Mouse (Mus musculus) limb, embryonic 12.5 days (tissue): ENCODE data around the gene Cmtm8. TPM values are rescaled to one million over a fixed set of nuclear protein-coding genes. Genes with fewer than 3 reads are reported as not detected.

Experiments
- ATAC-seq: fragments of 200-750 bp; cut with Nextera tagmentation; 2 replicates; pipeline ENCODE4 v1.8.0; 2017; ENCODE audit warnings: low read depth, moderate TSS enrichment; ENCODE audit not compliant: insufficient number of reproducible peaks, insufficient read depth, low FRiP score, low TSS enrichment
- H3K27ac ChIP-seq: fragments of 300-500 bp; sonication (generic); 2 replicates; pipeline ENCODE4 v1.5.1; 2016; ENCODE audit warnings: mild to moderate bottlenecking, moderate library complexity
- H3K27me3 ChIP-seq: fragments of 300-500 bp; sonication (generic); 2 replicates; pipeline ENCODE4 v1.6.1; 2016; ENCODE audit warnings: mild to moderate bottlenecking, moderate library complexity
- H3K36me3 ChIP-seq: fragments of 300-500 bp; sonication (generic); 2 replicates; pipeline ENCODE4 v1.6.1; 2016; ENCODE audit warnings: mild to moderate bottlenecking, moderate library complexity
- H3K4me1 ChIP-seq: fragments of 300-500 bp; sonication (generic); replicated peaks from 2 replicates; pipeline ENCODE4 v1.6.1; 2016
- H3K4me2 ChIP-seq: fragments of 300-500 bp; sonication (generic); 2 replicates; pipeline ENCODE4 v1.6.1; 2016; ENCODE audit warnings: mild to moderate bottlenecking, moderate library complexity
- H3K4me3 ChIP-seq: fragments of 300-500 bp; sonication (generic); replicated peaks from 2 replicates; pipeline ENCODE4 v1.5.1; 2016; ENCODE audit warnings: mild to moderate bottlenecking
- H3K9ac ChIP-seq: fragments of 300-500 bp; sonication (generic); replicated peaks from 2 replicates; pipeline ENCODE4 v1.6.1; 2016; ENCODE audit warnings: mild to moderate bottlenecking, moderate library complexity
- H3K9me3 ChIP-seq: fragments of 300-500 bp; sonication (generic); 2 replicates; pipeline ENCODE4 v1.6.1; 2016; ENCODE audit warnings: mild to moderate bottlenecking, moderate library complexity
- WGBS: fragments of 180-500 bp; shearing (Covaris S2); methylation state at CpG from one replicate; pipeline ENCODE4 v1.1.7; 2016; 5-methylcytosine and 5-hydroxymethylcytosine counted together
- polyA plus RNA-seq: library from polyadenylated mRNA; unstranded; fragments of >200 nt; fragmentation: Nextera tagmentation; extraction: Ambion mirVana; gene quantifications from 2 replicates; pipeline ENCODE4 v1.2.1, GENCODE M21; 2016

Cmtm8 gene
- polyA plus RNA-seq: 18.8 and 20.1 TPM in 2 replicates

DNA sequence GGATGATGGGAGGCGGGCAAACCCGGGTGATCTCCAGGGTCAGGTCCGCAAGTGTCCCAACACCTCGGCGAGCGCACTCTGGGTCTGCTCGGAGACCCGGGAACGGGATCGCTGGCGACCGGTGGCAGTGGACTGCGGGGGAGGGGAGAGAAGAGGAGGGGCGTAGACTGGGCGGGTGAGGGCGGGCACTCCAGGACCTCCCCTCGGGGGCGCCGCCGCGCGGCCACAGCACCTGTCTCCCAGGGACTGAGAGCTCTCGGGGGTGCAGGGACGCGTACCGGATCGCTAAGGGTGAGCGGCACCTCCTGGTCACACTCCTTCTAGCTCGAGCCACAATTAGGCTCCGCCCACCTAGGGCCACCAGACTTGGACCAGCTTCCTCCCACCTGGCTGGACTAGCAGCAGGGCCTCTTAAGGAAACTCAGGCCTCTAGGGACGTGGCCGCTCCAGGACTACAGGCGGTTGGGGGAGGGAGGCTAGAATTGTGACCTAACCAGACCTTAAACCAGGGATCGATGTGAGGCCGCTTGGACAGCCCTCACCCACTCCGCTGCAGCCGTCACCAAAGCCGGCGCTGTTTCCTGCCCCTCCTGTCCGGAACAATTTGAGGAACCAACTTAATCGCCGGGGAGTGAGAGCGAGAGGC, at the start of gene Cmtm8:
Cmtm8 (minus strand) TSS at position 140 of the 646 bp plus-strand sequence.
- ATAC-seq: peak; percentile 87
- Histone ChIP-seq H3K9ac (peak within 1 kb of the TSS; percentile 66), H3K4me1 (peaks cover 18% of the 10 kb centered on the region), H3K27ac (0 out of 2 replicates have a peak within 1 kb of the TSS, but pooled peaks have one; percentile 50), H3K9me3 (no peaks in the 10 kb centered on the region), H3K4me3 (peak within 1 kb of the TSS; percentile 70), H3K4me2 (peak within 1 kb of the TSS; percentile 92), H3K36me3 (no peaks in the 10 kb centered on the region), H3K27me3 (peaks cover 21% of the 10 kb centered on the region; the same call in 1 of the 2 replicates)
- whole genome bisulfite sequencing: under 1% methylated on average over 38 of the region's 43 CpGs

GRCm38 (mm10) chr9:114892974-114893373, 49.0 kb upstream of the Cmtm8 start:
- Histone ChIP-seq H3K4me1 (peaks cover 5% of the 10 kb centered on the region; the same call in 1 of the 2 replicates), H3K36me3 (no peaks in the 10 kb centered on the region), H3K4me2 (no peak overlapping the region), H3K4me3 (no peak overlapping the region), H3K9me3 (peaks cover 12% of the 10 kb centered on the region; the same call in 1 of the 2 replicates), H3K27ac (no peak overlapping the region), H3K9ac (no peak overlapping the region), H3K27me3 (no peaks in the 10 kb centered on the region)
- no peak for ATAC-seq
- WGBS: 89% methylated on average over 11 of the region's 11 CpGs

GRCm38 (mm10) chr9:114890377-114890776, 46.4 kb upstream of the Cmtm8 start:
- H3K4me1 ChIP-seq: peaks cover 5% of the 10 kb centered on the region; the same call in 1 of the 2 replicates
- H3K4me2 ChIP-seq: no peak overlapping the region
- H3K9ac ChIP-seq: no peak overlapping the region
- ATAC-seq: no peak
- H3K9me3 ChIP-seq: peaks cover 12% of the 10 kb centered on the region; the same call in 1 of the 2 replicates
- no peaks in the 10 kb centered on the region for H3K36me3 ChIP-seq
- no peaks in the 10 kb centered on the region for H3K27me3 ChIP-seq
- WGBS: 21% methylated on average over 7 of the region's 7 CpGs
- H3K27ac ChIP-seq: no peak overlapping the region
- no peak overlapping the region for H3K4me3 ChIP-seq

DNA sequence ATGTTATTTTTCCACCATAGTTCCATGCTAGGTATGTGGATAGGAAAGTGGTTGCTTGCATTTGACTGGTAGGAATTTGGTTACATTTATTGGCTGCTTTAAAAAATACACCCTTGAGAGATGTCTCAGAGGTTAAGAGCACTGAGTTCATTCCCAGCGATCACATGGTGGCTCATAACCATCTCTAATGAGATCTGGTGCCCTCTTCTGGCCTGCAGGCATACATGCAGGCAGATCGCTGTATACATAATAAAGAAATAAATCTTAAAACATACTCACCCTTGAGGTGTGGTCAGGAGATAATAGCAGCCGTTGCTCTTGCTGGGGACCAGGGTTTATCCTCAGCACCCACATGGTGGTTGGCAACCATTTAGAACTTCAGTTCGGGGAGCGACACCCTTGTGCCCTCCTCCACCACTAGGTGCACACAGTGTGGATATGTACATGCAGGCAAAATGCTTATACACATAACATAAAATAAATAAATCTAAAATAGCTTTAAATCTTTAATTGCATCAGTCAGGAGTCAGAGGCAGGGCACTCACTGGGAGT, 45.0 kb upstream of the Cmtm8 start:
- H3K9me3 ChIP-seq: peaks cover 7% of the 10 kb centered on the region; the same call in 1 of the 2 replicates
- no peak overlapping the region for H3K4me2 ChIP-seq
- no peak for ATAC-seq
- no peak overlapping the region for H3K27ac ChIP-seq
- 88% methylated on average over 5 of the region's 5 CpGs for WGBS
- H3K36me3 ChIP-seq: no peaks in the 10 kb centered on the region
- no peak overlapping the region for H3K4me3 ChIP-seq
- no peaks in the 10 kb centered on the region for H3K27me3 ChIP-seq
- H3K9ac ChIP-seq: no peak overlapping the region
- peaks cover 5% of the 10 kb centered on the region; the same call in 1 of the 2 replicates for H3K4me1 ChIP-seq

- Histone ChIP-seq H3K4me2 (no peak overlapping the region), H3K9me3 (peaks cover 7% of the 10 kb centered on the region; the same call in 1 of the 2 replicates), H3K27me3 (no peaks in the 10 kb centered on the region), H3K4me3 (no peak overlapping the region), H3K36me3 (no peaks in the 10 kb centered on the region), H3K27ac (no peak overlapping the region), H3K4me1 (peaks cover 5% of the 10 kb centered on the region; the same call in 1 of the 2 replicates), H3K9ac (no peak overlapping the region)
- 89% methylated on average over 3 of the region's 3 CpGs for WGBS
- ATAC-seq: no peak
These were observed 43.7 kb upstream of the Cmtm8 start for GRCm38 (mm10) chr9:114887699-114888098.

GRCm38 (mm10) chr9:114885991-114886662, 42.2 kb upstream of the Cmtm8 start:
- no peak overlapping the region for H3K9ac ChIP-seq
- 49% methylated on average over 8 of the region's 8 CpGs for WGBS
- peaks cover 7% of the 10 kb centered on the region; the same call in 1 of the 2 replicates for H3K9me3 ChIP-seq
- H3K27ac ChIP-seq: peak overlapping the region; percentile 31; the same call in 1 of the 2 replicates
- peaks cover 5% of the 10 kb centered on the region; the same call in 1 of the 2 replicates for H3K4me1 ChIP-seq
- no peaks in the 10 kb centered on the region for H3K36me3 ChIP-seq
- H3K4me2 ChIP-seq: no peak overlapping the region
- H3K27me3 ChIP-seq: no peaks in the 10 kb centered on the region
- ATAC-seq: no peak
- H3K4me3 ChIP-seq: no peak overlapping the region

GRCm38 (mm10) chr9:114885564-114885963, 41.6 kb upstream of the Cmtm8 start:
- Histone ChIP-seq H3K27ac (peak overlapping the region; percentile 31; the same call in 1 of the 2 replicates), H3K27me3 (no peaks in the 10 kb centered on the region), H3K4me3 (no peak overlapping the region), H3K4me1 (peaks cover 5% of the 10 kb centered on the region; the same call in 1 of the 2 replicates), H3K9ac (no peak overlapping the region), H3K36me3 (no peaks in the 10 kb centered on the region), H3K4me2 (no peak overlapping the region), H3K9me3 (peaks cover 7% of the 10 kb centered on the region; the same call in 1 of the 2 replicates)
- WGBS: 89% methylated on average over 4 of the region's 4 CpGs
- no peak for ATAC-seq

DNA sequence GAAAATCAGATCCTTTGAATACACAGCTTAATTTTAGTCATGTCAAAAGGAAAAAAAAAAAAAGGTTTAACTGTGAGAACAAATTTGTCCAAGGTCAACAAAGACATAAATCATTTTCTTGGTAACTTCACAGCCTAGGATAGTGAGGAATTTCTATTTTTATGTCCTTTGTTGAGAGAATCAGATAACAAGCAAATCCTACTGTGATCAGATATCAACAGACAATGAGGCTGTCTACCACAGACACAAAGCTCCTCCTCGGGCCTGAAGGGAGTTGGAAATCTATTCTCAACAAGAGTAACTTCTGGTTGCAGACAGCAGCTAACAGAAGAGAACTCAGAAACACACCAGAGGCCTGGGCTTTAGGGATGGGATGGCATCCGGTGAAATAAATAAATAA, 38.0 kb upstream of the Cmtm8 start:
- 92% methylated on average over 2 of the region's 2 CpGs for WGBS
- no peaks in the 10 kb centered on the region for H3K4me1 ChIP-seq
- no peak overlapping the region for H3K9ac ChIP-seq

GRCm38 (mm10) chr9:114855327-114855726, 11.4 kb upstream of the Cmtm8 start:
- H3K4me1 ChIP-seq: peaks cover 11% of the 10 kb centered on the region
- H3K4me3 ChIP-seq: no peak overlapping the region
- H3K27me3 ChIP-seq: no peaks in the 10 kb centered on the region
- WGBS: 68% methylated on average over 11 of the region's 11 CpGs
- H3K27ac ChIP-seq: no peak overlapping the region
- no peaks in the 10 kb centered on the region for H3K36me3 ChIP-seq
- no peak for ATAC-seq
- no peak overlapping the region for H3K4me2 ChIP-seq
- H3K9ac ChIP-seq: no peak overlapping the region
- no peaks in the 10 kb centered on the region for H3K9me3 ChIP-seq

More for the DNA sequence above, 38.0 kb upstream of the Cmtm8 start:
- Histone ChIP-seq H3K36me3 (no peaks in the 10 kb centered on the region), H3K27ac (no peak overlapping the region), H3K4me2 (no peak overlapping the region), H3K27me3 (no peaks in the 10 kb centered on the region), H3K9me3 (no peaks in the 10 kb centered on the region), H3K4me3 (no peak overlapping the region)
- ATAC-seq: no peak

GRCm38 (mm10) chr9:114854686-114855085, 10.7 kb upstream of the Cmtm8 start:
- no peaks in the 10 kb centered on the region for H3K36me3 ChIP-seq
- H3K27ac ChIP-seq: no peak overlapping the region
- WGBS: 67% methylated on average over 9 of the region's 9 CpGs
- H3K4me3 ChIP-seq: no peak overlapping the region
- no peaks in the 10 kb centered on the region for H3K27me3 ChIP-seq
- no peak overlapping the region for H3K4me2 ChIP-seq
- ATAC-seq: no peak
- peaks cover 11% of the 10 kb centered on the region for H3K4me1 ChIP-seq
- no peaks in the 10 kb centered on the region for H3K9me3 ChIP-seq
- H3K9ac ChIP-seq: no peak overlapping the region

DNA sequence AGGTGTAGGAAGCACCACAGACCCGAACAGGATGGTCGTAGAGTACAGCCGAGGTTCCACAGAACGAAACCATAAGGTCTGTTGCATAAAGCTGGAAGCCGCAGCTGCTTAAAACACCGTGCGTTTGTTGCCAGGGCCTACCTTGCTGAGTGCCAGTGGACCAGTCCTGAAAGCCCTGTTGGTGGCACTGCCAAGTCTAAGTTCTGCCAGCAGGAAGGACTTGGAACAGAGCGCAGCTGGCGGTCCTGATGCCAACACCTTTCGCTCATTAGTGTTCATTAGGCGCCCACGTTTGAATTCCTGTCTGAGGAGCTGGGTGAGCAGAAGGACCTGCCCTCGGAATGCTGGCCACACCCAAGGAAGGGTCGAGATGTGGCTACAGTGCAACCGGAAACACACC, 9.4 kb upstream of the Cmtm8 start:
- H3K4me1 ChIP-seq: peaks cover 11% of the 10 kb centered on the region
- H3K9ac ChIP-seq: no peak overlapping the region
- H3K9me3 ChIP-seq: no peaks in the 10 kb centered on the region
- no peak overlapping the region for H3K4me3 ChIP-seq
- no peak overlapping the region for H3K27ac ChIP-seq
- H3K27me3 ChIP-seq: no peaks in the 10 kb centered on the region
- H3K36me3 ChIP-seq: no peaks in the 10 kb centered on the region
- H3K4me2 ChIP-seq: no peak overlapping the region
- ATAC-seq: no peak
- WGBS: 78% methylated on average over 15 of the region's 15 CpGs
